Mouse (Mus musculus) mesoderm, embryonic 11.5 days (tissue): ENCODE data around the gene Slc5a1.

ENCODE experiments used
- DNase-seq: peaks from one replicate; pipeline ENCODE4 v3.0.0-alpha.2; 2012; ENCODE audit warnings: low read depth, low spot score

Slc5a1 gene

GRCm38 (mm10) chr5:33193567-33193966 is 89.5 kb downstream of the Slc5a1 start:
- no peak for DNase-seq

- no peak for DNase-seq
Measured at GRCm38 (mm10) chr5:33195246-33195852, 91.3 kb downstream of the Slc5a1 start.

GRCm38 (mm10) chr5:33200071-33200470 is 96.1 kb downstream of the Slc5a1 start:
- DNase-seq = no peak

- no peak for DNase-seq
Measured at GRCm38 (mm10) chr5:33201697-33202096, 97.7 kb downstream of the Slc5a1 start.

- no peak for DNase-seq
Measured at GRCm38 (mm10) chr5:33202516-33203170, 98.6 kb downstream of the Slc5a1 start.

- no peak for DNase-seq
Measured at GRCm38 (mm10) chr5:33203171-33203565, 99.1 kb downstream of the Slc5a1 start.

GRCm38 (mm10) chr5:33203691-33204242 is 99.7 kb downstream of the Slc5a1 start:
- DNase-seq = peak; percentile 88

GRCm38 (mm10) chr5:33204284-33204683 is 100.3 kb downstream of the Slc5a1 start:
- DNase-seq = no peak

GRCm38 (mm10) chr5:33206328-33206727 is 102.3 kb downstream of the Slc5a1 start:
- DNase-seq = no peak

- no peak for DNase-seq
Measured at GRCm38 (mm10) chr5:33207136-33207535, 103.1 kb downstream of the Slc5a1 start.

GRCm38 (mm10) chr5:33208533-33209245 is 104.7 kb downstream of the Slc5a1 start:
- no peak for DNase-seq

- DNase-seq = no peak
Measured at GRCm38 (mm10) chr5:33210515-33210914, 106.5 kb downstream of the Slc5a1 start.

- no peak for DNase-seq
Measured at GRCm38 (mm10) chr5:33211254-33211653, 107.2 kb downstream of the Slc5a1 start.
